Mouse (Mus musculus) megakaryocyte, embryonic 14.5 days (primary cell): Measurements from ENCODE around the gene Il18bp. TPM values are rescaled to one million over a fixed set of nuclear protein-coding genes. Genes with fewer than 3 reads are reported as not detected.

Experiments used
- H3K27me3 ChIP-seq: replicated peaks from 2 replicates; pipeline ENCODE3; 2012; ENCODE audit warnings: inconsistent platforms
- H3K36me3 ChIP-seq: replicated peaks from 2 replicates; pipeline ENCODE3; 2012; ENCODE audit warnings: low read length, inconsistent platforms, mixed read lengths
- H3K4me1 ChIP-seq: 2 replicates; pipeline ENCODE4 v1.6.1; 2012; ENCODE audit warnings: inconsistent platforms
- H3K4me3 ChIP-seq: replicated peaks from 2 replicates; pipeline ENCODE3; 2012; ENCODE audit warnings: moderate library complexity, mild to moderate bottlenecking, inconsistent platforms
- H3K9me3 ChIP-seq: 2 replicates; pipeline ENCODE4 v1.6.1; 2012; ENCODE audit warnings: inconsistent platforms
- FLI1 ChIP-seq: IDR thresholded peaks from 2 replicates; pipeline ENCODE4 v1.6.1; 2012; ENCODE audit warnings: low read length, inconsistent platforms, mixed read lengths
- GATA1 ChIP-seq: IDR thresholded peaks from 3 replicates; pipeline ENCODE4 v1.6.1; 2012; ENCODE audit warnings: mixed read lengths, low read length, inconsistent platforms, borderline replicate concordance
- polyA plus RNA-seq: library from polyadenylated mRNA; stranded (reverse); fragments of >175 nt; gene quantifications from 2 replicates; pipeline ENCODE4 v1.2.3, GENCODE M21; 2012; ENCODE audit warnings: low replicate concordance; ENCODE audit not compliant: insufficient read depth

Il18bp gene
- polyA plus RNA-seq, 1 experiment: 24.3 TPM

GRCm38 (mm10) chr7:101973730-101974129 lies 44.8 kb downstream of the Il18bp start:
- Histone ChIP-seq H3K4me1 (peaks cover 65% of the 10 kb centered on the region), H3K36me3 (peaks cover 38% of the 10 kb centered on the region), H3K4me3 (peak overlapping the region; percentile 60), H3K9me3 (no peaks in the 10 kb centered on the region), H3K27me3 (no peaks in the 10 kb centered on the region)
- TF ChIP-seq GATA1 (no peak), FLI1 (no peak)

DNA sequence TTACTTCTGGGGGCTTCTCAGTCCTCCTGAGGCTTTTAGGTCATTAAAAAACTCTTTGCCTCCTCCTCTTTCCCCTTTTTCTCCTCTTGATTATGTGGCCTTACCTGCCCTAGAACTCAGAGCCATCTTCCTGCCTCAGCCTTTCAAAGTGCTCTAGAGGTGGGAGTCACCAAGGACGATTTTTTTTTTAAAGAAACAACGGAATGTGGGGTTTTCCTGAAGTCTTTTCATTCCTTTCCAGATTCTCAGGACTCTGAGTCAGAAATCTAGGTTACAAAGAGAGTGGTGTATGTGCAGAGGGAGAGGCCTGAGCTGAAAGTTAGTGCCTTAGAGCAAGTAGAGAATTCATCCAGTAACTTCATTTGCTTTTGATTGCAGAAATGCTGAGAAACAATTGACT lies 46.8 kb downstream of the Il18bp start:
- H3K4me3 ChIP-seq: peak overlapping the region; percentile 97
- peaks cover 80% of the 10 kb centered on the region for H3K4me1 ChIP-seq
- no peaks in the 10 kb centered on the region for H3K9me3 ChIP-seq
- H3K27me3 ChIP-seq: no peaks in the 10 kb centered on the region
- H3K36me3 ChIP-seq: peaks cover 30% of the 10 kb centered on the region
- no peak for TF ChIP-seq FLI1
- no peak for TF ChIP-seq GATA1

DNA sequence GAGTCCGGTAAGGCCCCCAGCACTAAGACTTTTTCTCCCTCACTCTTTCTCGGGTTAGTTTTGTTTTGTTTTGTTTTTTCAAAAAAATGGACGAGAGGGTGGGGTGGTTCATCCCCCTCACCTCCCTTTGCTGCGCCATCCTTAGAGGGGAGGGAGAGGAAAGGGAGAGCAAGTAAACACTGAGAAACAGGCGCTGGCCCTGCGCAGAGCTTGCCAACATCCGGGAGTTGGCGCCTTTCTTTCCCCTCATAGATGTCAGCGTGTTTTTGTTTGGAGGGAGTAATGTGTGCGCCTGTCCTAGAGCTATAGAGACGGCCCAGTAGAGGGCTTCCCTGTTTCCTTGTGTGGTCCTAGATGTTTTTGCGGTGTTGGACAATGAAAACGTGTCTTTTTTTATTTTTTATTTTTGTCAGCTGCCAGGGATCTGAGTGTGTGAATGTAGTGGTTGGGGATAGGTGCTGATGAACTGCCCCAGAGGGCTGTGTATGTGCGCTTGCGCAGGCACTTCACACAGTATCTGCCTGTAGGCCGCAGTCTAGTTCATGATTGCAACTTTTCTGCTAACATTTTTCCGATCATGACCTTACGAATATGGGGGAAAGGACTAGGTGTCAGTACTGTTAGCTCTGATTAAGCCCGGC lies 47.5 kb downstream of the Il18bp start:
- TF ChIP-seq FLI1: no peak
- TF ChIP-seq GATA1: no peak
- Histone ChIP-seq H3K27me3 (no peaks in the 10 kb centered on the region), H3K9me3 (no peaks in the 10 kb centered on the region), H3K4me1 (peaks cover 83% of the 10 kb centered on the region), H3K36me3 (peaks cover 24% of the 10 kb centered on the region), H3K4me3 (peak overlapping the region; percentile 97)

GRCm38 (mm10) chr7:101970429-101970775 lies 48.1 kb downstream of the Il18bp start:
- Histone ChIP-seq H3K9me3 (no peaks in the 10 kb centered on the region), H3K4me1 (peaks cover 83% of the 10 kb centered on the region), H3K4me3 (peak overlapping the region; percentile 97), H3K36me3 (peaks cover 22% of the 10 kb centered on the region), H3K27me3 (no peaks in the 10 kb centered on the region)
- TF ChIP-seq FLI1 (no peak), GATA1 (no peak)

DNA sequence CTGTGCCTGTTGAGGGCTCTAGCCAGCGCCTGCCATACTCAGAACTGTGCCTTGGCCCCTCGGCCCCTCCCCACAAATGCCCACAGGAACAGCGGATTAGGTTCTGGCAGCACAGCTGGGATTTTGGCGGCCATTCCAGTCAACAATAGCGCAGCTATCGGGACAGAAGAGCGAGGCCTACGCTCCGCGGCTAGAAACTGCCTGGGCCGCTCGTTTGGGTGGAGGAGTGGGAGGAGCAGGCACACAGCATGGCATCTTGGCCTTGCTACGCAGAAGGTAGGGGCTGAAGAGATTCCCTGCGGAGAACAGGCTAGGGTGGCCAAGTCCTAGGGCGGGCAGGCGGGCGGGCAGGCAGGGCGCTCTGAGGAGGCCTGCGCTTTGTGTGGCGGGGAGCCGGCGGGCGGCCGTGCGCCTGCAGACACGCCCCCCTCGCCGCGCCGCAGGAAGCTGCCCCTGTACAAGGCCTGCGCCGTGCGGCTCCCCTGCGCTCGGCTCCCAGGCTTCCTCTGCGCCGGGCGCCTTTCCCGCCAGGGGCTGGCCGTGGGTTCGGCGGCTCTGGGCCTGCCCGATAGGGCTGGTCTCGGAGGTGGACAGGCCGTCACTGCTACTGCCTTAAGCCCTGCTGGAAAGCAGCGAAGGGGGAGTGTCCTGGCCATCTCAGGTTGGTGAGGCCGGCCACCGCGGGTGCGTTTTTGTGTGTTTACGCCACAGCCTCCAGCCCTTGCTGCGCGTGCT lies 48.6 kb downstream of the Il18bp start:
- H3K4me3 ChIP-seq: peak overlapping the region; percentile 97
- TF ChIP-seq GATA1: no peak
- no peak for TF ChIP-seq FLI1
- H3K4me1 ChIP-seq: peaks cover 83% of the 10 kb centered on the region
- peaks cover 17% of the 10 kb centered on the region for H3K36me3 ChIP-seq
- no peaks in the 10 kb centered on the region for H3K9me3 ChIP-seq
- no peaks in the 10 kb centered on the region for H3K27me3 ChIP-seq

DNA sequence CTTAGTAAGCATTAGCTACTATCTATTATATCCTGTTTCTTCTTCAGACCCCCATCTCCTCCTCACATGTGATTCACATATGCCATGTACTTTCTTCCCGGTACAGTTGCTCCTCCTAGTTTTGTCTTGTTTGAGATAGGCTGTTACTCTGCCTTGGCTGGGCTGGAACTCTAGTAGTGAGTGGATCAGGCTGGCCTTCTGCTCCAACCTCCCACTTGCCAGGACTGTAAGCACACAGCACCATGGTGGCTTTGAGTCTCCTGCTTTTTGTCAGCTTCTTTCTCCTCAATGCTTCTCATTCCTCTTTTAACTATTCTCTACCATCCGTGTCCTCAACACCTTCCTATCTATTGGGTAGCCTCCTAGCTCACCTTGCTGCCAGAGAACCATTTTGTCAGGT lies 49.7 kb downstream of the Il18bp start:
- H3K4me1 ChIP-seq: peaks cover 83% of the 10 kb centered on the region
- H3K27me3 ChIP-seq: no peaks in the 10 kb centered on the region
- no peaks in the 10 kb centered on the region for H3K9me3 ChIP-seq
- peak overlapping the region; percentile 1 for H3K4me3 ChIP-seq
- TF ChIP-seq GATA1 (no peak), FLI1 (no peak)
- peaks cover 11% of the 10 kb centered on the region for H3K36me3 ChIP-seq

- H3K36me3 ChIP-seq: no peaks in the 10 kb centered on the region
- TF ChIP-seq GATA1 (no peak), FLI1 (no peak)
- H3K4me3 ChIP-seq: peak overlapping the region; percentile 38
- no peaks in the 10 kb centered on the region for H3K9me3 ChIP-seq
- peaks cover 80% of the 10 kb centered on the region for H3K4me1 ChIP-seq
- no peaks in the 10 kb centered on the region for H3K27me3 ChIP-seq
Measured at GRCm38 (mm10) chr7:101967256-101967655, 51.2 kb downstream of the Il18bp start.

DNA sequence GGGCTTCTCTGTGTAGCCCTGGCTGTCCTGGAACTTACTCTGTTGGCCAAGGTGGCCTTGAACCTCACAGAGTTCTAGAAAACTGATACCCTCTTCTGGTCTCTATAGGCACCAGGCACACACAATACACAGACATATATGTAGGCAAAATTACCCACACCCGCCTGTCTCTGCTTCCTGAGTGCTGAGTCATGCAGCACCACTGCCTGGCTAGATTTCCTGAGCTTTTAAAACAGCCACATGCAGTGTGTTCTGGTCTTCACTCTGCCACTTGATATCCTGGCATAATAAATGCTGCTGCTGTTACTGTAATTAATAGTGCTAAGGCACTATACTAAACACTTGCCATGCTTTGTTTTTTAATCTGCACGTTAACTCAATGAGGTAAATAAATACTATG lies 52.9 kb downstream of the Il18bp start:
- Histone ChIP-seq H3K4me1 (peaks cover 69% of the 10 kb centered on the region), H3K36me3 (no peaks in the 10 kb centered on the region), H3K9me3 (no peaks in the 10 kb centered on the region), H3K4me3 (peak overlapping the region; percentile 62), H3K27me3 (no peaks in the 10 kb centered on the region)
- TF ChIP-seq FLI1 (no peak), GATA1 (no peak)

Other genes starting within 250 kb of the Il18bp start
- gene Phox2a, start 200.4 kb downstream of the Il18bp start, polyA plus RNA-seq: 0.29 TPM in 1 of 2 replicates, not detected in the other
- gene Inppl1, start 180.5 kb downstream of the Il18bp start, polyA plus RNA-seq: 78.9 and 135 TPM in 2 replicates
- gene Folr2, start 161.5 kb downstream of the Il18bp start, polyA plus RNA-seq: 0.77 TPM in 1 of 2 replicates, not detected in the other
- gene Anapc15, start 155.0 kb downstream of the Il18bp start, polyA plus RNA-seq: 31.8 and 36.2 TPM in 2 replicates
- gene Folr1, start 147.9 kb downstream of the Il18bp start, polyA plus RNA-seq: not detected in 2 replicates
- 156 and 181 TPM in 2 replicates for gene Lamtor1, start 112.8 kb downstream of the Il18bp start, polyA plus RNA-seq
- not detected in 2 replicates for gene Tomt, start 112.3 kb downstream of the Il18bp start, polyA plus RNA-seq
- gene Lrrc51, start 84.8 kb downstream of the Il18bp start, polyA plus RNA-seq: not detected in 2 replicates
- 57.5 and 58.2 TPM in 2 replicates for gene Numa1, start 84.6 kb downstream of the Il18bp start, polyA plus RNA-seq
- 2.8 TPM in 1 of 2 replicates, not detected in the other for gene Rnf121, start 46.8 kb upstream of the Il18bp start, polyA plus RNA-seq
- gene Xndc1, start 46.8 kb upstream of the Il18bp start, polyA plus RNA-seq: 4.0 and 5.4 TPM in 2 replicates
- gene Xntrpc, start 47.0 kb upstream of the Il18bp start, polyA plus RNA-seq: 0.51 and 0.64 TPM in 2 replicates
- not detected in 2 replicates for gene Trpc2, start 64.4 kb upstream of the Il18bp start, polyA plus RNA-seq
- not detected in 2 replicates for gene Art1, start 83.1 kb upstream of the Il18bp start, polyA plus RNA-seq
- gene Art5, start 90.8 kb upstream of the Il18bp start, polyA plus RNA-seq: not detected in 2 replicates
- 0.18 TPM in 1 of 2 replicates, not detected in the other for gene Chrna10, start 98.1 kb upstream of the Il18bp start, polyA plus RNA-seq
- gene Nup98, start 191.5 kb upstream of the Il18bp start, polyA plus RNA-seq: 0.81 and 1.1 TPM in 2 replicates
- gene Pgap2, start 191.5 kb upstream of the Il18bp start, polyA plus RNA-seq: 8.0 and 17.3 TPM in 2 replicates
- 210 and 238 TPM in 2 replicates for gene Rhog, start 237.4 kb upstream of the Il18bp start, polyA plus RNA-seq
- gene Stim1, start 249.1 kb upstream of the Il18bp start, polyA plus RNA-seq: 106 and 312 TPM in 2 replicates